Mouse (Mus musculus) liver, adult 2 months (tissue): Measurements from ENCODE around the gene Pcbp2. TPM values are rescaled to one million over a fixed set of nuclear protein-coding genes. Genes with fewer than 3 reads are reported as not detected.

Experiments used
- DNase-seq: peaks from one replicate; pipeline ENCODE4 v3.0.0-alpha.2; 2011; ENCODE audit warnings: low read depth, low spot score; ENCODE audit errors: extremely low read depth
- H3K27ac ChIP-seq: fragments of 200-500 bp; replicated peaks from 2 replicates; pipeline ENCODE4 v1.5.1; 2012; ENCODE audit warnings: low read depth, mild to moderate bottlenecking, control low read depth, inconsistent platforms, low read length; ENCODE audit not compliant: insufficient read depth
- H3K27me3 ChIP-seq: fragments of 200-500 bp; 2 replicates; pipeline ENCODE4 v1.6.1; 2012; ENCODE audit warnings: mild to moderate bottlenecking, moderate library complexity, low read length, inconsistent platforms; ENCODE audit not compliant: control insufficient read depth, insufficient read depth
- H3K36me3 ChIP-seq: fragments of 200-500 bp; 2 replicates; pipeline ENCODE4 v1.6.1; 2012; ENCODE audit warnings: low read length, inconsistent platforms; ENCODE audit not compliant: control insufficient read depth, insufficient read depth
- H3K4me1 ChIP-seq: fragments of 200-500 bp; 2 replicates; pipeline ENCODE4 v1.6.1; 2011; ENCODE audit warnings: low read length; ENCODE audit not compliant: control insufficient read depth, insufficient read depth
- H3K4me3 ChIP-seq: fragments of 200-500 bp; 2 replicates; pipeline ENCODE4 v1.5.1; 2011; ENCODE audit warnings: low read depth, mild to moderate bottlenecking, control low read depth, low read length, moderate library complexity; ENCODE audit not compliant: insufficient read depth
- H3K79me2 ChIP-seq: fragments of 200-500 bp; 2 replicates; pipeline ENCODE4 v1.6.1; 2012; ENCODE audit warnings: inconsistent platforms, mild to moderate bottlenecking, low read length, moderate library complexity; ENCODE audit not compliant: control insufficient read depth, insufficient read depth
- H3K9ac ChIP-seq: fragments of 200-500 bp; 2 replicates; pipeline ENCODE4 v1.6.1; 2012; ENCODE audit warnings: low read depth, mild to moderate bottlenecking, control low read depth, inconsistent platforms, low read length
- POLR2A ChIP-seq: fragments of 200-500 bp; IDR thresholded peaks from 2 replicates; pipeline ENCODE4 v1.6.1; 2011; ENCODE audit warnings: low read length, control low read depth; ENCODE audit not compliant: insufficient read depth; ENCODE audit errors: extremely low read depth
- WGBS: fragments of 180-500 bp; shearing (Covaris S2); methylation state at CpG from one replicate; pipeline ENCODE4 v1.1.7; 2018; 5-methylcytosine and 5-hydroxymethylcytosine counted together
- polyA plus RNA-seq: library from polyadenylated mRNA; depleted of rRNA; stranded (reverse); fragments of >200 nt; gene quantifications from 2 replicates; pipeline ENCODE4 v1.2.3, GENCODE M21; 2012; rRNA removed
- total RNA-seq: library from RNA; depleted of rRNA; stranded (reverse); fragments of >200 nt; gene quantifications from 2 replicates; pipeline ENCODE4 v1.2.3, GENCODE M21; 2014; rRNA removed

The Pcbp2 gene
- total and polyA plus RNA-seq, 2 experiments: 112 to 261 TPM

- H3K27ac ChIP-seq: no peak overlapping the region
Observed at GRCm38 (mm10) chr15:102547478-102547877, 77.1 kb downstream of the Pcbp2 start.

More at GRCm38 (mm10) chr15:102547478-102547877, 77.1 kb downstream of the Pcbp2 start:
- Histone ChIP-seq H3K4me1 (no peaks in the 10 kb centered on the region), H3K79me2 (no peaks in the 10 kb centered on the region; the same call in none of the 2 replicates), H3K4me3 (no peak overlapping the region), H3K36me3 (peaks cover 44% of the 10 kb centered on the region), H3K27me3 (no peaks in the 10 kb centered on the region), H3K9ac (no peak overlapping the region)
- TF ChIP-seq POLR2A: no peak
- no peak for DNase-seq
- 96% methylated on average over 3 of the region's 3 CpGs for WGBS

Other genes with a start within 250 kb of the Pcbp2 start
- gene Itgb7, start 238.6 kb upstream of the Pcbp2 start, total RNA-seq: 1.3 and 2.2 TPM in 2 replicates
- gene Itgb7, start 238.6 kb upstream of the Pcbp2 start, polyA plus RNA-seq: 1.7 and 1.8 TPM in 2 replicates
- 1.5 and 2.0 TPM in 2 replicates for gene Rarg, start 213.0 kb upstream of the Pcbp2 start, total RNA-seq
- 5.3 and 6.0 TPM in 2 replicates for gene Rarg, start 213.0 kb upstream of the Pcbp2 start, polyA plus RNA-seq
- not detected in 2 replicates for gene Gm9918, start 200.0 kb upstream of the Pcbp2 start, total RNA-seq
- 0.05 TPM in 1 of 2 replicates, not detected in the other for gene Gm9918, start 200.0 kb upstream of the Pcbp2 start, polyA plus RNA-seq
- 8.5 and 10.1 TPM in 2 replicates for gene Mfsd5, start 191.1 kb upstream of the Pcbp2 start, total RNA-seq
- gene Mfsd5, start 191.1 kb upstream of the Pcbp2 start, polyA plus RNA-seq: 44.3 and 51.4 TPM in 2 replicates
- gene Espl1, start 174.3 kb upstream of the Pcbp2 start, total RNA-seq: 0.09 and 0.27 TPM in 2 replicates
- 0.11 and 0.21 TPM in 2 replicates for gene Espl1, start 174.3 kb upstream of the Pcbp2 start, polyA plus RNA-seq
- gene Pfdn5, start 144.4 kb upstream of the Pcbp2 start, total RNA-seq: 137 and 195 TPM in 2 replicates
- 44.6 and 45.2 TPM in 2 replicates for gene Pfdn5, start 144.4 kb upstream of the Pcbp2 start, polyA plus RNA-seq
- gene Myg1, start 138.8 kb upstream of the Pcbp2 start, total RNA-seq: 25.5 and 27.6 TPM in 2 replicates
- gene Myg1, start 138.8 kb upstream of the Pcbp2 start, polyA plus RNA-seq: 32.0 and 32.3 TPM in 2 replicates
- gene Aaas, start 119.8 kb upstream of the Pcbp2 start, total RNA-seq: 4.0 and 8.3 TPM in 2 replicates
- gene Aaas, start 119.8 kb upstream of the Pcbp2 start, polyA plus RNA-seq: 18.9 and 24.0 TPM in 2 replicates
- gene Sp7, start 103.4 kb upstream of the Pcbp2 start, total RNA-seq: not detected in 2 replicates
- gene Sp7, start 103.4 kb upstream of the Pcbp2 start, polyA plus RNA-seq: not detected in 2 replicates
- 16.7 and 18.2 TPM in 2 replicates for gene Sp1, start 64.4 kb upstream of the Pcbp2 start, total RNA-seq
- 7.3 and 7.6 TPM in 2 replicates for gene Sp1, start 64.4 kb upstream of the Pcbp2 start, polyA plus RNA-seq
- gene Amhr2, start 25.2 kb upstream of the Pcbp2 start, total RNA-seq: 0.07 and 0.09 TPM in 2 replicates
- gene Amhr2, start 25.2 kb upstream of the Pcbp2 start, polyA plus RNA-seq: 0.40 and 0.49 TPM in 2 replicates
- 7.3 and 11.1 TPM in 2 replicates for gene Prr13, start 11.5 kb upstream of the Pcbp2 start, total RNA-seq
- 93.4 and 98.3 TPM in 2 replicates for gene Prr13, start 11.5 kb upstream of the Pcbp2 start, polyA plus RNA-seq
- gene Gm10337, start 33.2 kb downstream of the Pcbp2 start, total RNA-seq: not detected in 2 replicates
- not detected in 2 replicates for gene Gm10337, start 33.2 kb downstream of the Pcbp2 start, polyA plus RNA-seq
- gene Map3k12, start 46.5 kb downstream of the Pcbp2 start, total RNA-seq: 0.34 and 0.46 TPM in 2 replicates
- gene Map3k12, start 46.5 kb downstream of the Pcbp2 start, polyA plus RNA-seq: 0.22 and 0.43 TPM in 2 replicates
- gene Tarbp2, start 47.7 kb downstream of the Pcbp2 start, total RNA-seq: 15.2 and 16.0 TPM in 2 replicates
- 34.1 and 40.6 TPM in 2 replicates for gene Tarbp2, start 47.7 kb downstream of the Pcbp2 start, polyA plus RNA-seq
- gene Npff, start 54.4 kb downstream of the Pcbp2 start, total RNA-seq: 0.27 and 0.65 TPM in 2 replicates
- gene Npff, start 54.4 kb downstream of the Pcbp2 start, polyA plus RNA-seq: 1.4 and 3.5 TPM in 2 replicates
- not detected in 2 replicates for gene Gm28047, start 154.5 kb downstream of the Pcbp2 start, total RNA-seq
- gene Gm28047, start 154.5 kb downstream of the Pcbp2 start, polyA plus RNA-seq: not detected in 2 replicates
- 10.1 and 12.6 TPM in 2 replicates for gene Atf7, start 154.9 kb downstream of the Pcbp2 start, total RNA-seq
- 27.8 and 41.1 TPM in 2 replicates for gene Atf7, start 154.9 kb downstream of the Pcbp2 start, polyA plus RNA-seq
- gene Atp5g2, start 201.8 kb downstream of the Pcbp2 start, total RNA-seq: 149 and 181 TPM in 2 replicates
- 342 and 359 TPM in 2 replicates for gene Atp5g2, start 201.8 kb downstream of the Pcbp2 start, polyA plus RNA-seq